Mouse (Mus musculus) hindbrain, embryonic 16.5 days (tissue): Measurements from ENCODE around the gene Samd14. TPM values are rescaled to one million over a fixed set of nuclear protein-coding genes. Genes with fewer than 3 reads are reported as not detected.

Experiments
- ATAC-seq: fragments of 200-750 bp; cut with Nextera tagmentation; 2 replicates; pipeline ENCODE4 v1.8.0; 2017; ENCODE audit warnings: moderate TSS enrichment, moderate library complexity
- H3K27ac ChIP-seq: fragments of 300-500 bp; sonication (generic); 2 replicates; pipeline ENCODE4 v1.5.1; 2014; ENCODE audit warnings: low read depth, mild to moderate bottlenecking, control low read depth, low read length, moderate library complexity
- H3K27me3 ChIP-seq: fragments of 300-500 bp; sonication (generic); replicated peaks from 2 replicates; pipeline ENCODE4 v1.6.1; 2014; ENCODE audit warnings: low read length; ENCODE audit not compliant: control insufficient read depth, insufficient read depth
- H3K36me3 ChIP-seq: fragments of 300-500 bp; sonication (generic); 2 replicates; pipeline ENCODE4 v1.6.1; 2014; ENCODE audit warnings: mild to moderate bottlenecking, low read length, moderate library complexity, mixed read lengths; ENCODE audit not compliant: control insufficient read depth, insufficient read depth
- H3K4me1 ChIP-seq: fragments of 300-500 bp; sonication (generic); 2 replicates; pipeline ENCODE4 v1.6.1; 2014; ENCODE audit warnings: low read depth, low read length; ENCODE audit not compliant: control insufficient read depth, insufficient read depth
- H3K4me2 ChIP-seq: fragments of 300-500 bp; sonication (generic); 2 replicates; pipeline ENCODE4 v1.6.1; 2014; ENCODE audit warnings: mild to moderate bottlenecking, low read length, control low read depth, moderate library complexity
- H3K4me3 ChIP-seq: fragments of 300-500 bp; sonication (generic); 2 replicates; pipeline ENCODE4 v1.5.1; 2014; ENCODE audit warnings: mild to moderate bottlenecking, low read length, control low read depth, moderate library complexity
- H3K9ac ChIP-seq: fragments of 300-500 bp; sonication (generic); 2 replicates; pipeline ENCODE4 v1.6.1; 2014; ENCODE audit warnings: low read depth, mild to moderate bottlenecking, control low read depth, low read length, moderate library complexity
- H3K9me3 ChIP-seq: fragments of 300-500 bp; sonication (generic); 2 replicates; pipeline ENCODE4 v1.6.1; 2014; ENCODE audit warnings: mild to moderate bottlenecking, low read length, moderate library complexity; ENCODE audit not compliant: control insufficient read depth
- WGBS: fragments of 180-500 bp; shearing (Covaris S2); extraction: QIAGEN DNeasy Blood & Tissue Kit; methylation state at CpG from one replicate; pipeline ENCODE4 v1.1.7; 2014; 5-methylcytosine and 5-hydroxymethylcytosine counted together
- polyA plus RNA-seq: library from polyadenylated mRNA; unstranded; fragments of >200 nt; fragmentation: Nextera tagmentation; extraction: Ambion mirVana; gene quantifications from 2 replicates; pipeline ENCODE4 v1.2.1, GENCODE M21; 2015

Gene Samd14
- polyA plus RNA-seq, 1 experiment from 2014 or later = 160 TPM

- Histone ChIP-seq H3K4me1 (peaks cover 10% of the 10 kb centered on the region), H3K4me2 (no peak overlapping the region), H3K27me3 (peaks cover 2% of the 10 kb centered on the region; the same call in 1 of the 2 replicates), H3K36me3 (no peaks in the 10 kb centered on the region), H3K9ac (no peak overlapping the region), H3K4me3 (no peak overlapping the region), H3K9me3 (no peaks in the 10 kb centered on the region), H3K27ac (no peak overlapping the region)
- ATAC-seq = no peak
- 64% methylated on average over 5 of the region's 5 CpGs for WGBS
These were observed 63.1 kb downstream of the Samd14 start for GRCm38 (mm10) chr11:95072804-95073203.

GRCm38 (mm10) chr11:95073835-95074234, 64.2 kb downstream of the Samd14 start:
- no peak for ATAC-seq
- no peak overlapping the region for H3K9ac ChIP-seq
- no peaks in the 10 kb centered on the region for H3K36me3 ChIP-seq
- H3K4me1 ChIP-seq = peaks cover 10% of the 10 kb centered on the region
- 79% methylated on average over 4 of the region's 4 CpGs for WGBS
- H3K27me3 ChIP-seq = peaks cover 4% of the 10 kb centered on the region
- H3K4me2 ChIP-seq = no peak overlapping the region
- no peak overlapping the region for H3K27ac ChIP-seq
- no peaks in the 10 kb centered on the region for H3K9me3 ChIP-seq
- H3K4me3 ChIP-seq = no peak overlapping the region

- Histone ChIP-seq H3K9me3 (no peaks in the 10 kb centered on the region), H3K27me3 (peaks cover 7% of the 10 kb centered on the region), H3K36me3 (no peaks in the 10 kb centered on the region), H3K9ac (no peak overlapping the region), H3K4me1 (peaks cover 10% of the 10 kb centered on the region), H3K4me3 (peak overlapping the region; percentile 74), H3K4me2 (peak overlapping the region; percentile 80), H3K27ac (no peak overlapping the region)
- no peak for ATAC-seq
- 77% methylated on average over 4 of the region's 4 CpGs for WGBS
These were observed 65.0 kb downstream of the Samd14 start for GRCm38 (mm10) chr11:95074694-95075093.

- Histone ChIP-seq H3K27ac (peak overlapping the region; percentile 84), H3K27me3 (peaks cover 7% of the 10 kb centered on the region), H3K9ac (peak overlapping the region; percentile 85), H3K36me3 (no peaks in the 10 kb centered on the region), H3K9me3 (no peaks in the 10 kb centered on the region), H3K4me2 (peak overlapping the region; percentile 80), H3K4me1 (peaks cover 10% of the 10 kb centered on the region), H3K4me3 (peak overlapping the region; percentile 74)
- ATAC-seq = peak; percentile 9; the same call in 1 of the 2 replicates
- WGBS = 6% methylated on average over 19 of the region's 19 CpGs
These were observed 65.7 kb downstream of the Samd14 start for GRCm38 (mm10) chr11:95075197-95076040.

Other genes starting within 250 kb of the Samd14 start
- not detected in 2 replicates for gene Tmem92, start 227.2 kb upstream of the Samd14 start, polyA plus RNA-seq
- 105 and 275 TPM in 2 replicates for gene Col1a1, start 73.7 kb upstream of the Samd14 start, polyA plus RNA-seq
- gene Hils1, start 42.3 kb upstream of the Samd14 start, polyA plus RNA-seq = not detected in 2 replicates
- gene Sgca, start 33.6 kb upstream of the Samd14 start, polyA plus RNA-seq = 0.24 and 1.3 TPM in 2 replicates
- gene Ppp1r9b, start 18.8 kb upstream of the Samd14 start, polyA plus RNA-seq = 17.8 and 18.8 TPM in 2 replicates
- gene Pdk2, start 31.5 kb downstream of the Samd14 start, polyA plus RNA-seq = 34.6 and 42.1 TPM in 2 replicates
- 16.7 and 19.3 TPM in 2 replicates for gene Itga3, start 66.9 kb downstream of the Samd14 start, polyA plus RNA-seq
- gene Dlx3, start 110.2 kb downstream of the Samd14 start, polyA plus RNA-seq = 0.19 and 0.32 TPM in 2 replicates
- not detected in 2 replicates for gene Dlx4, start 136.4 kb downstream of the Samd14 start, polyA plus RNA-seq